Mouse (Mus musculus) cortical plate, adult 2 months (tissue): ENCODE results near the gene Ccl9. TPM values are rescaled to one million over a fixed set of nuclear protein-coding genes. Genes with fewer than 3 reads are reported as not detected.

ENCODE experiments used
- H3K27ac ChIP-seq: fragments of 200-500 bp; 2 replicates; pipeline ENCODE4 v1.5.1; 2012; ENCODE audit warnings: low read length, control low read depth, inconsistent platforms; ENCODE audit not compliant: insufficient read depth
- H3K4me1 ChIP-seq: fragments of 200-500 bp; 2 replicates; pipeline ENCODE4 v1.6.1; 2011; ENCODE audit warnings: low read length; ENCODE audit not compliant: control insufficient read depth, insufficient read depth
- H3K4me3 ChIP-seq: fragments of 200-500 bp; 2 replicates; pipeline ENCODE4 v1.5.1; 2011; ENCODE audit warnings: mild to moderate bottlenecking, low read length, control low read depth; ENCODE audit not compliant: insufficient read depth
- CTCF ChIP-seq: fragments of 200-500 bp; IDR thresholded peaks from 2 replicates; pipeline ENCODE4 v1.5.1; 2011; ENCODE audit warnings: mild to moderate bottlenecking, control low read depth, low read length; ENCODE audit not compliant: insufficient read depth; ENCODE audit errors: extremely low read depth
- POLR2A ChIP-seq: fragments of 200-500 bp; IDR thresholded peaks from 2 replicates; pipeline ENCODE4 v1.6.1; 2011; ENCODE audit warnings: mild to moderate bottlenecking, low read length, control low read depth; ENCODE audit not compliant: insufficient read depth; ENCODE audit errors: extremely low read depth
- polyA plus RNA-seq: library from polyadenylated mRNA; depleted of rRNA; stranded (reverse); fragments of >200 nt; gene quantifications from 2 replicates; pipeline ENCODE4 v1.2.3, GENCODE M21; 2012; rRNA removed

Ccl9 gene
- polyA plus RNA-seq, 1 experiment, result 2.1 TPM

GRCm38 (mm10) chr11:83541415-83541814 lies 37.0 kb downstream of the Ccl9 start:
- Histone ChIP-seq H3K4me3 (no peak overlapping the region), H3K4me1 (no peaks in the 10 kb centered on the region), H3K27ac (no peak overlapping the region)
- no peak for TF ChIP-seq CTCF
- no peak for TF ChIP-seq POLR2A

GRCm38 (mm10) chr11:83540931-83541330 lies 37.5 kb downstream of the Ccl9 start:
- TF ChIP-seq CTCF (no peak), POLR2A (no peak)
- Histone ChIP-seq H3K4me1 (no peaks in the 10 kb centered on the region), H3K4me3 (no peak overlapping the region), H3K27ac (no peak overlapping the region)

GRCm38 (mm10) chr11:83538705-83539314 lies 39.6 kb downstream of the Ccl9 start:
- no peak for TF ChIP-seq CTCF
- TF ChIP-seq POLR2A, result no peak
- no peak overlapping the region for H3K27ac ChIP-seq
- H3K4me3 ChIP-seq, result no peak overlapping the region
- no peaks in the 10 kb centered on the region for H3K4me1 ChIP-seq

GRCm38 (mm10) chr11:83536831-83537230 lies 41.6 kb downstream of the Ccl9 start:
- TF ChIP-seq POLR2A (no peak), CTCF (no peak)
- no peaks in the 10 kb centered on the region for H3K4me1 ChIP-seq
- no peak overlapping the region for H3K27ac ChIP-seq
- no peak overlapping the region for H3K4me3 ChIP-seq

- no peaks in the 10 kb centered on the region for H3K4me1 ChIP-seq
- H3K4me3 ChIP-seq, result no peak overlapping the region
- TF ChIP-seq POLR2A, result no peak
- TF ChIP-seq CTCF, result no peak
- H3K27ac ChIP-seq, result no peak overlapping the region
Observed at GRCm38 (mm10) chr11:83534609-83535423, 43.6 kb downstream of the Ccl9 start.

GRCm38 (mm10) chr11:83534143-83534542 lies 44.3 kb downstream of the Ccl9 start:
- TF ChIP-seq CTCF (no peak), POLR2A (no peak)
- no peak overlapping the region for H3K4me3 ChIP-seq
- no peaks in the 10 kb centered on the region for H3K4me1 ChIP-seq
- no peak overlapping the region for H3K27ac ChIP-seq

- no peak overlapping the region for H3K4me3 ChIP-seq
- H3K27ac ChIP-seq, result no peak overlapping the region
- no peaks in the 10 kb centered on the region for H3K4me1 ChIP-seq
- TF ChIP-seq POLR2A (no peak), CTCF (no peak)
Observed at GRCm38 (mm10) chr11:83533192-83533591, 45.2 kb downstream of the Ccl9 start.

GRCm38 (mm10) chr11:83530360-83530759 lies 48.1 kb downstream of the Ccl9 start, which contains the start of gene Ccl5:
Gene Ccl5, minus strand, starts transcription at chr11:83530518.
- no peak within 1 kb of the TSS for H3K4me3 ChIP-seq
- H3K27ac ChIP-seq, result no peak within 1 kb of the TSS
- H3K4me1 ChIP-seq, result no peaks in the 10 kb centered on the region; the same call in 1 of the 2 replicates
- TF ChIP-seq POLR2A (no peak), CTCF (no peak)

GRCm38 (mm10) chr11:83529024-83529423 lies 49.4 kb downstream of the Ccl9 start:
- Histone ChIP-seq H3K4me3 (no peak overlapping the region), H3K27ac (no peak overlapping the region), H3K4me1 (no peaks in the 10 kb centered on the region; the same call in 1 of the 2 replicates)
- TF ChIP-seq POLR2A (no peak), CTCF (no peak)

Other genes starting within 250 kb of the Ccl9 start
- 252 and 271 TPM in 2 replicates for gene Rasl10b, start 169.5 kb downstream of the Ccl9 start, polyA plus RNA-seq
- 0.10 TPM in 1 of 2 replicates, not detected in the other for gene Gas2l2, start 149.2 kb downstream of the Ccl9 start, polyA plus RNA-seq
- gene 1700020L24Rik, start 141.0 kb downstream of the Ccl9 start, polyA plus RNA-seq, result 0.75 and 0.95 TPM in 2 replicates
- gene Mmp28, start 115.6 kb downstream of the Ccl9 start, polyA plus RNA-seq, result 3.9 and 5.3 TPM in 2 replicates
- 43.0 and 50.8 TPM in 2 replicates for gene Taf15, start 105.5 kb downstream of the Ccl9 start, polyA plus RNA-seq
- gene Heatr9, start 56.5 kb downstream of the Ccl9 start, polyA plus RNA-seq, result not detected in 2 replicates
- 0.58 and 1.0 TPM in 2 replicates for gene Ccl5, start 48.1 kb downstream of the Ccl9 start, polyA plus RNA-seq
- gene Ccl6, start 14.5 kb upstream of the Ccl9 start, polyA plus RNA-seq, result 2.8 and 3.6 TPM in 2 replicates
- not detected in 2 replicates for gene Rpl9-ps1, start 67.0 kb upstream of the Ccl9 start, polyA plus RNA-seq
- gene Ccl3, start 70.7 kb upstream of the Ccl9 start, polyA plus RNA-seq, result 0.76 and 0.84 TPM in 2 replicates
- gene Ccl4, start 83.9 kb upstream of the Ccl9 start, polyA plus RNA-seq, result 0.35 and 0.42 TPM in 2 replicates
- gene Wfdc17, start 125.4 kb upstream of the Ccl9 start, polyA plus RNA-seq, result 0.49 and 1.3 TPM in 2 replicates
- gene Wfdc18, start 130.4 kb upstream of the Ccl9 start, polyA plus RNA-seq, result 4.2 and 5.8 TPM in 2 replicates
- not detected in 2 replicates for gene Wfdc21, start 168.3 kb upstream of the Ccl9 start, polyA plus RNA-seq
- 16.6 and 16.9 TPM in 2 replicates for gene Heatr6, start 175.1 kb upstream of the Ccl9 start, polyA plus RNA-seq